ENCODE assay signal across 9 mouse cellular contexts in genomic region chr1:52331442-52331841, GRCm38 (mm10).
DNase-seq lines count a peak whose midpoint lies in the region; ATAC-seq lines count a peak whose summit lies in the region.
"Had no signal": no experiment of that assay in that cellular context is flagged by ENCODE, and none has a peak within 500 bp of the region (broad histone marks: within the 10 kb centered on the region; RNA-seq: fewer than 3 reads in every experiment).

No protein-coding gene starts in this region.

- H3K9me3 ChIP-seq in megakaryocyte, embryonic 14.5 days: no peaks in the 10 kb centered on the region
- H3K9me3 ChIP-seq: limb, embryonic 13.5 days had no signal

- peak overlapping the region; percentile 56 for H3K4me3 ChIP-seq in megakaryocyte, embryonic 14.5 days (replicated peaks)
- H3K4me3 ChIP-seq: limb, embryonic 13.5 days had no signal

- peaks cover 14% of the 10 kb centered on the region for H3K4me1 ChIP-seq in megakaryocyte, embryonic 14.5 days
- H3K4me1 ChIP-seq: limb, embryonic 13.5 days had no signal

- no peaks in the 10 kb centered on the region for H3K27me3 ChIP-seq in megakaryocyte, embryonic 14.5 days (replicated peaks)
- H3K27me3 ChIP-seq: limb, embryonic 13.5 days had no signal

- intact Hi-C loops in heart, postnatal 10 days (cut with DNase I): no loop called here

- no peaks in the 10 kb centered on the region for H3K36me3 ChIP-seq in megakaryocyte, embryonic 14.5 days (replicated peaks; ENCODE audit: low read length)
- H3K36me3 ChIP-seq: limb, embryonic 13.5 days had no signal

- peak; percentile 11 for DNase-seq in CD4-positive, CD25-positive, alpha-beta regulatory T cell, adult 2 months (ENCODE audit: low read depth, low spot score)
- DNase-seq in ovary, postnatal 36 days (ENCODE audit: low spot score): peak; percentile 32
- DNase-seq in ovary, postnatal 14 days (ENCODE audit: low spot score): no peak
- DNase-seq in heart, postnatal 10 days: peak; percentile 19 to 24
- DNase-seq in neural tube, embryonic 10.5 days (ENCODE audit: extremely low spot score, low spot score): no peak
- DNase-seq in kidney, adult 11 months: no peak

- ATAC-seq in CD4-positive, CD25-positive, alpha-beta regulatory T cell, adult 4 months: no peak

Comparison
In these comparisons a context has a peak if more than half of its experiments do, and no peak if none do; other contexts are left out.
1. DNase-seq: peak in CD4-positive, CD25-positive, alpha-beta regulatory T cell, adult 2 months (single experiment), ovary, postnatal 36 days (single experiment) and heart, postnatal 10 days (2 of 2); none in ovary, postnatal 14 days (single experiment), neural tube, embryonic 10.5 days (single experiment) and kidney, adult 11 months (single experiment).